In genomic region chrX:136321692-136322091, GRCm38 (mm10) we compare ENCODE assay signal across 8 mouse cellular contexts. TPM values are rescaled to one million over a fixed set of nuclear protein-coding genes. Genes with fewer than 3 reads are reported as not detected.
DNase-seq lines count a peak whose midpoint lies in the region; ATAC-seq and TF ChIP-seq lines count a peak whose summit lies in the region.

No protein-coding gene starts in this region.

- peak; percentile 43 to 60 for DNase-seq in heart, postnatal 10 days
- peak; percentile 9 for DNase-seq in cerebellum, adult 11-12 months
- DNase-seq in frontal cortex, postnatal 25 days (ENCODE audit: low spot score in 2 of 2) = peak; percentile 3 to 59
- DNase-seq in layer of hippocampus, postnatal 14 days (ENCODE audit: low spot score in 2 of 2) = peak; percentile 17 to 55
- peak; percentile 66 for DNase-seq in lung, postnatal 36 days
- DNase-seq in stomach, postnatal 0 days (ENCODE audit: low spot score) = peak; percentile 37

- H3K4me2 ChIP-seq in heart, embryonic 11.5 days = no peak overlapping the region
- H3K4me2 ChIP-seq in stomach, postnatal 0 days (replicated peaks; ENCODE audit: low read depth) = no peak overlapping the region

- no peaks in the 10 kb centered on the region for H3K36me3 ChIP-seq in heart, embryonic 11.5 days (ENCODE audit: control insufficient read depth, insufficient read depth, low read length)
- H3K36me3 ChIP-seq in E14TG2a.4 (ENCODE audit: insufficient read depth, low read length) = no peaks in the 10 kb centered on the region
- H3K36me3 ChIP-seq in stomach, postnatal 0 days (ENCODE audit: control insufficient read depth, insufficient read depth, low read length) = no peaks in the 10 kb centered on the region

- intact Hi-C loops in heart, postnatal 10 days (cut with DNase I) = loop anchor here (5.0 kb wide), 4 partner anchors 84 to 274 kb away; no protein-coding TSS in a partner anchor

- H3K9me3 ChIP-seq in heart, embryonic 11.5 days (replicated peaks; ENCODE audit: control insufficient read depth, low read length) = no peaks in the 10 kb centered on the region
- no peaks in the 10 kb centered on the region for H3K9me3 ChIP-seq in E14TG2a.4 (ENCODE audit: low read length)
- H3K9me3 ChIP-seq in stomach, postnatal 0 days (ENCODE audit: control insufficient read depth, low read length) = no peaks in the 10 kb centered on the region

- H3K27ac ChIP-seq in heart, embryonic 11.5 days (ENCODE audit: low read depth, low read length) = no peak overlapping the region
- H3K27ac ChIP-seq in stomach, postnatal 0 days (replicated peaks) = no peak overlapping the region

- 9% methylated on average over 3 of the region's 3 CpGs for WGBS in heart, embryonic 11.5 days (ENCODE audit: insufficient replicate concordance)
- WGBS in stomach, postnatal 0 days = 5% methylated on average over 3 of the region's 3 CpGs

- no peak overlapping the region for H3K4me3 ChIP-seq in heart, embryonic 11.5 days (ENCODE audit: low read depth, low read length)
- H3K4me3 ChIP-seq in E14TG2a.4 (replicated peaks; ENCODE audit: low read length) = no peak overlapping the region
- H3K4me3 ChIP-seq in stomach, postnatal 0 days (ENCODE audit: low read depth, low read length) = no peak overlapping the region

- no peak for TF ChIP-seq EP300 in stomach, postnatal 0 days (optimal IDR thresholded peaks at IDR 0.05)

- no peak for ATAC-seq in heart, embryonic 11.5 days (replicated peaks; ENCODE audit: insufficient number of reproducible peaks, low FRiP score, low TSS enrichment)
- no peak for ATAC-seq in stomach, postnatal 0 days (ENCODE audit: low FRiP score, low TSS enrichment)

- no peaks in the 10 kb centered on the region for H3K27me3 ChIP-seq in heart, embryonic 11.5 days (ENCODE audit: control insufficient read depth, insufficient read depth, low read length)
- H3K27me3 ChIP-seq in E14TG2a.4 (ENCODE audit: insufficient read depth, low read length) = no peaks in the 10 kb centered on the region
- no peaks in the 10 kb centered on the region for H3K27me3 ChIP-seq in stomach, postnatal 0 days (ENCODE audit: control insufficient read depth, insufficient read depth, low read length)

- TF ChIP-seq CTCF in E14TG2a.4 (conservative IDR thresholded peaks at IDR 0.05; ENCODE audit: low read length) = peak; percentile 47
- TF ChIP-seq CTCF in stomach, postnatal 0 days (IDR thresholded peaks at IDR 0.05; ENCODE audit: low read depth) = peak; percentile 86

- no peaks in the 10 kb centered on the region for H3K4me1 ChIP-seq in heart, embryonic 11.5 days (ENCODE audit: control insufficient read depth, insufficient read depth, low read length)
- H3K4me1 ChIP-seq in E14TG2a.4 (replicated peaks; ENCODE audit: low read depth, low read length) = no peaks in the 10 kb centered on the region
- no peaks in the 10 kb centered on the region for H3K4me1 ChIP-seq in stomach, postnatal 0 days (replicated peaks; ENCODE audit: control insufficient read depth, insufficient read depth)

- H3K9ac ChIP-seq in heart, embryonic 11.5 days (ENCODE audit: low read depth, low read length) = no peak overlapping the region
- H3K9ac ChIP-seq in stomach, postnatal 0 days (ENCODE audit: low read length) = no peak overlapping the region

RNA-seq across cellular contexts. Expression of gene Bex3, which starts 51.6 kb away (rescaled TPM):
- 10 to 100 TPM; 84.6 to 84.9 TPM for total RNA-seq in heart, postnatal 10 days (2021)
- 780 and 783 TPM in 2 replicates for polyA plus RNA-seq in heart, embryonic 11.5 days (2014; fragmentation: Nextera tagmentation; extraction: Ambion mirVana)
- 100 to 1,000 TPM; 355 to 394 TPM for total RNA-seq in layer of hippocampus, postnatal 14 days (2021)
- polyA plus RNA-seq in stomach, postnatal 0 days (2015; fragmentation: Nextera tagmentation; extraction: Ambion mirVana) = 174 and 185 TPM in 2 replicates

Comparison
In these comparisons a context has a peak if more than half of its experiments do, and no peak if none do; other contexts are left out.
1. DNase-seq: peak in every context shown above with its lines; median percentile 66 in lung, postnatal 36 days; 52 in heart, postnatal 10 days; 37 in stomach, postnatal 0 days; 36 in layer of hippocampus, postnatal 14 days; 31 in frontal cortex, postnatal 25 days; 9 in cerebellum, adult 11-12 months.
2. RNA of gene Bex3, which starts 51.6 kb away (total RNA-seq): 355 to 394 TPM in layer of hippocampus, postnatal 14 days; 84.6 to 84.9 TPM in heart, postnatal 10 days; every median in the first group is over 4 times any median in the second.